Mouse (Mus musculus) small intestine, adult 2 months (tissue): ENCODE measurements around the gene Slc35f1. TPM values are rescaled to one million over a fixed set of nuclear protein-coding genes. Genes with fewer than 3 reads are reported as not detected.

Experiments
- H3K27ac ChIP-seq: fragments of 200-500 bp; 2 replicates; pipeline ENCODE4 v1.5.1; 2012; ENCODE audit warnings: low read depth, low read length, control low read depth, inconsistent platforms; ENCODE audit not compliant: insufficient read depth
- H3K27me3 ChIP-seq: fragments of 200-500 bp; 2 replicates; pipeline ENCODE4 v1.6.1; 2012; ENCODE audit warnings: mild to moderate bottlenecking, moderate library complexity, low read length, inconsistent platforms; ENCODE audit not compliant: control insufficient read depth, insufficient read depth
- H3K36me3 ChIP-seq: fragments of 200-500 bp; 2 replicates; pipeline ENCODE4 v1.6.1; 2012; ENCODE audit warnings: mild to moderate bottlenecking, low read length, control low read depth, inconsistent platforms; ENCODE audit not compliant: control insufficient read depth, insufficient read depth
- H3K4me1 ChIP-seq: fragments of 200-500 bp; 2 replicates; pipeline ENCODE4 v1.6.1; 2012; ENCODE audit warnings: low read length, inconsistent platforms, mixed read lengths; ENCODE audit not compliant: control insufficient read depth, insufficient read depth, insufficient read length
- H3K4me3 ChIP-seq: fragments of 200-500 bp; 2 replicates; pipeline ENCODE4 v1.5.1; 2012; ENCODE audit warnings: low read depth, mild to moderate bottlenecking, control low read depth, inconsistent platforms, low read length, moderate library complexity
- CTCF ChIP-seq: fragments of 200-500 bp; IDR thresholded peaks from 2 replicates; pipeline ENCODE4 v1.5.1; 2012; ENCODE audit warnings: low read depth, mild to moderate bottlenecking, control low read depth, inconsistent platforms, low read length, moderate library complexity, mixed read lengths; ENCODE audit not compliant: insufficient replicate concordance, insufficient read length; ENCODE audit errors: extremely low read depth
- POLR2A ChIP-seq: fragments of 200-500 bp; IDR thresholded peaks from 2 replicates; pipeline ENCODE4 v1.6.1; 2012; ENCODE audit warnings: low read depth, mild to moderate bottlenecking, control low read depth, inconsistent platforms, low read length, moderate library complexity
- WGBS: fragments of 180-500 bp; shearing (Covaris S2); methylation state at CpG from one replicate; pipeline ENCODE4 v1.1.7; 2018; 5-methylcytosine and 5-hydroxymethylcytosine counted together
- polyA plus RNA-seq: library from polyadenylated mRNA; depleted of rRNA; stranded (reverse); fragments of >200 nt; gene quantifications from 2 replicates; pipeline ENCODE4 v1.2.3, GENCODE M21; 2012

The Slc35f1 gene
- polyA plus RNA-seq, 1 experiment = 0.41 TPM

DNA sequence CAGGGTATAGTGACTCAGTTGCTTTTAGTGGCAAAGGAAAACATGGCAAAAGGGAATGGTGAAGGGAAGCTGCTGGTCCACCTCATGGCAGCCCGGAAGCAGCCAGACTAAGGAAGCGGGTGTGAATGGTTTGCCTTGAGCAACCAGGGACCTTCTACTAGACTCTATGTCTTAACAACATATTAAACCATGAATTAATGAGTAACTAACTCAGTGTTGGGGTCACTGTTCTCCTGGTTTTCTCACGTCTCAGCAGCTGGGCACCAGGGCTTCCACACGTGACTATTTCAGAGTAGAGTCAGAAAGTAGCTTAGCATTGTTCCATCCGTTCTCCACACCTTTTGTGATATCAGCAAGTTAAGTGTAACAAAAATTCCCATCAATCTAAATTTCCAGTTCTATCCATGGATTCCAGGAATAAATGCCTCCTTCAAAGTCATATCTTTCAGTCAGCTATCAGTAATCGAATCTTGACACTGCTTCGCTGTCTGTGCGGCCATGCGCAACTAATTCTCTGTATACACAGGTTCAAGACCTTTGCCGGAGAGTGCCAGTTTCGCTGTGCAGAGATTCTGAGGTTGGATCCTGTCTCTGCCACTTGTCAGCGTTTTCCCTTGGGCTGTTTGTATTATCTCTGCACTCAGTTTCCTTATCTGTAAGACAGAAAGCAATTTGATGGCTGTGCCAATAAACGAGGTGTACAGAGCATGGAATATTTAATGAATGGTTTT lies 65.8 kb downstream of the Slc35f1 start:
- Histone ChIP-seq H3K36me3 (no peaks in the 10 kb centered on the region), H3K4me1 (no peaks in the 10 kb centered on the region), H3K27ac (no peak overlapping the region), H3K27me3 (no peaks in the 10 kb centered on the region), H3K4me3 (no peak overlapping the region)
- TF ChIP-seq CTCF (no peak), POLR2A (no peak)
- WGBS = 63% methylated on average over 13 of the region's 13 CpGs

DNA sequence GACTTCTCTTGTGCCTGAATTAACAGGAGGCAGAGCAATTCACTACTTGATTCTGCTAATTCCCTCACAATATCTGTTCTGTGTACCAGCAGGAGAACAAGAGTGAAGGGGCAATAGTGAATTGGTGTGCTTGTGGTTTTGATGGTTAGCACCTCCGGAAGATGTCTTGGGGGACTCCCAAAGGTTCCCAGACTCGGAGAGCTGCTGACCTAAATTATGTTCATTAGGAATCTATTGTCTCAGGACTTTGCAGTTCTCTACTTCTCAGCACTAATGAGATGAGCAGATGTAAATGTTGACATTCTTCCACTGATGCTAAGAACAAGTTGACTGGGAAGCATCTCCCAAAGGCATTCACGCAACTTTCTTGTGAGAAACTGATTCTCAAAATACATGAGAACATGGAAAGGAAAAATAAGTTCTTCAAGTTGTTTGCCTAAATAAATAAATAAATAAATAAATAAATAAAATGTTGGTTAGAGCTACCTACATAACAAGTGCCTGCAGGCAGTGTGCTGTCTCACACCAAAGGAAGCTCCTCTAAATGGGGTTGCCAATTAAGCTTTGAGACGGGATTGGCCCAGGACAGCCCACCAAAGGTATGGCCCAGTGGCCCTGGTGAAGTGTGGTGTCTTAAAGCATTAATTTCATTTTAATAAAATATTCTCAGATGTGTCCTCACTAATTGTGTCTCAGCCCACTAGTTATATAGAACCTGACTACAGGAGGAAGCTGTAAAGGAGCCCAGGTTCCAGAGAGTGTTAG lies 67.3 kb downstream of the Slc35f1 start:
- TF ChIP-seq POLR2A (no peak), CTCF (no peak)
- no peaks in the 10 kb centered on the region for H3K4me1 ChIP-seq
- no peak overlapping the region for H3K4me3 ChIP-seq
- H3K27me3 ChIP-seq = no peaks in the 10 kb centered on the region
- no peak overlapping the region for H3K27ac ChIP-seq
- H3K36me3 ChIP-seq = no peaks in the 10 kb centered on the region
- WGBS = 78% methylated on average over 4 of the region's 4 CpGs

DNA sequence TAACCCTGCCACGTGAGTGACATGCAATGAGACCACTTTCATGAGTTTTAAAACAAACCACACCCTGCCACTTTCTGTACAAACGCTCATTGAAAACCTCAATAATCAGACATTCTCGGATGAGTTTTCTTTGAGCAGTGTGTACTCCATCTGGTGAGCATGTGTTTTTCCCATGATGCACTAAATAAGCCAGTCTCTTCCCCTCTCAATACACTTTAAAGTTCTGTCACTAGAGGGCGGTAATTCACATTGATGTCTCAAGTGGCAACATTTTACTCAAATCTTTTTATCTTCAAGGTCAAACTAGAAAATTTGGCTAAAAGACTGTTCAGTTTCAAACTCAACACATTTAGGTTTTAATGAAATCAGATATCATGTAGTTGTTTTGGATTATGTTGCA lies 68.3 kb downstream of the Slc35f1 start:
- Histone ChIP-seq H3K36me3 (no peaks in the 10 kb centered on the region), H3K27ac (no peak overlapping the region), H3K4me1 (no peaks in the 10 kb centered on the region), H3K4me3 (no peak overlapping the region), H3K27me3 (no peaks in the 10 kb centered on the region)
- 27% methylated on average over 4 of the region's 4 CpGs for WGBS
- TF ChIP-seq CTCF = no peak
- no peak for TF ChIP-seq POLR2A

DNA sequence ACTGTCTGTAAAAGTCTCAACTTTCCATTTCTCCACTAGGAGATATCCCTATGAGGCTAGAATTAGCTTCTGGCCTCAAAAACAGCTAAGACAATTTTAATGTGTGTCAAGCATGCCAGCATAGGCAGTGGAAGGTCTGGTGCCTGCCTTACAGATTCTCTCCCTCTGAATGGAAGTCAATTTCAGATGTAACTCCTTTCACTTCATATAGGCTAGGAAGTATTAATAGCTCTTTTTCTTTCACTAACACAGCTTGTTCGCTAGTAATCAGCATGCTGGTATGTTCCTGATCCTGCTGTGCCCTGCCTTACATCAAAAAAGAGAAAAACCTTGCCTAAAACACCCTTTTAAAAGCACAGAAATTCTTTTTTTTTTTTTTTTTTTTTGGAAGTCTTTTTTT lies 70.2 kb downstream of the Slc35f1 start:
- Histone ChIP-seq H3K4me1 (no peaks in the 10 kb centered on the region), H3K27me3 (no peaks in the 10 kb centered on the region), H3K27ac (no peak overlapping the region), H3K36me3 (no peaks in the 10 kb centered on the region), H3K4me3 (no peak overlapping the region)
- TF ChIP-seq CTCF (no peak), POLR2A (no peak)
- 85% methylated on average over 1 of the region's 1 CpGs for WGBS

DNA sequence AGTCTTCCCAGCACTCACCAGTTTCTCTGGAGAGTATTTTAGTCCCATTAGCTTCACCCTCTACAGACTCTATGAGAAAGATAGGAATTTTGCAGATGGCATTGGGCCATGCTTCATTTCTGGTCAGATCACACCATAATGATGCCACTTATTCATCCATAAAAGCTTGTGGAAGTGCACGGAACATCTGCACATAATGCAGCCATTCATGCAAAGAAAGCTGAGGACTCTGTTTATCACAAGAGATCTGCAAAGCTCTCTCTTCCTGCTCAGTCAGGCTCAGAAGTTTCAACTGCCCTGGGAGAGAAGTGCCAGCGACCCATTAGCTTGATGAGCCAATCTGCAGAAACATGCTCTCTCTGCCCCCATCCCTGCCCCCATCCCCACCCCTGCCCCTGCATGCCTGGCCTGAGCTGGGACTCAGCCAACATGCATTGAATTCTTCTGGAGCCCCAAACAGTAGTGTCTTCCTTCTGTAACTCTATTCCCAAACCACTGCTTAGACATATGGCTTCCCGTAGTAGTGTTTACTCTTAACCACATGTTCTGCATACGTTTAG lies 89.7 kb downstream of the Slc35f1 start:
- 62% methylated on average over 4 of the region's 4 CpGs for WGBS
- Histone ChIP-seq H3K4me3 (no peak overlapping the region), H3K36me3 (no peaks in the 10 kb centered on the region), H3K27me3 (no peaks in the 10 kb centered on the region), H3K4me1 (no peaks in the 10 kb centered on the region), H3K27ac (no peak overlapping the region)
- TF ChIP-seq POLR2A (no peak), CTCF (no peak)

DNA sequence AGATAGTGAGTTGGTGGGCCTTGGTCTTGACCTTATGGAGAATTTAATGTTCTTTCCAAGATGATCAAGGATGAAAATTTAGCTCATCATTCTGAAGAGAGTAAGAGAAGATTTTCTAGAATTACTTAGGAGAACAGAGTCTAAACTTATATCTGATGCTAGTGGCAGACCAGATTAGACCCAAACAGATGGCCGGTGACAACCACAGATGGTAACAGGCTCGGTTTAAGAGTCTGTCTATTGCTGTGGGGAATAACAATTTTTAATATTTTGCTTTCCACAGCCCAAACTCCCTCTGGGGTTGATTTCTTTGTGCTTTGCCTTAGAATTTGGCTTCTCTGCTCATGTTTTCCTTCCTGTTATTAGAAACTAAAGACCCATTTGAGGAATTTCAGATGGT lies 96.7 kb downstream of the Slc35f1 start:
- H3K36me3 ChIP-seq = no peaks in the 10 kb centered on the region
- WGBS = 71% methylated on average over 2 of the region's 2 CpGs
- TF ChIP-seq CTCF = no peak
- no peak for TF ChIP-seq POLR2A
- no peak overlapping the region for H3K4me3 ChIP-seq
- no peak overlapping the region for H3K27ac ChIP-seq
- H3K4me1 ChIP-seq = no peaks in the 10 kb centered on the region
- no peaks in the 10 kb centered on the region for H3K27me3 ChIP-seq

DNA sequence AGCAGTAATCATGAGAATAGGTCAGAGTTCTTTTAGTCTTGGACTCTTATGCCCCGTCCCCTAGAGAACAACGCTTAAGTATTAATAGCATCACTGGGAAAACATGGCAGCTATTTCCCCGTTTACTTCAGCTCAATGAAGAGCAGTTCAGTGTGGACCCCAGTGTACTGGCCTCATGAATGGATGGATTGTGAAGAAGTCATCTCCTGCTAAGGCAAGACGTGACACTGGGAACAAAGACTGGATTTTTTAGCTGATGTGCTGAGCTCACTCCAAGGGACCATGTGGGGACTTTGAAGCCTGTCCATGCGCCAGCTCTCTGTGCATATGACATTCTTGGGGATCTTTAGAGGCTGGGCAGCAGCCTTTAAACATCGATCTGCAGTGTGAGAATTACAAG lies 101.2 kb downstream of the Slc35f1 start:
- H3K27ac ChIP-seq = no peak overlapping the region
- TF ChIP-seq CTCF = no peak
- TF ChIP-seq POLR2A = no peak
- H3K36me3 ChIP-seq = no peaks in the 10 kb centered on the region
- no peaks in the 10 kb centered on the region for H3K4me1 ChIP-seq
- WGBS = 84% methylated on average over 6 of the region's 6 CpGs
- H3K27me3 ChIP-seq = no peaks in the 10 kb centered on the region
- no peak overlapping the region for H3K4me3 ChIP-seq
